Mouse (Mus musculus) intestine, embryonic 16.5 days (tissue): ENCODE results near the gene Ergic2. TPM values are rescaled to one million over a fixed set of nuclear protein-coding genes. Genes with fewer than 3 reads are reported as not detected.

Experiments used
- ATAC-seq: fragments of 200-750 bp; cut with Nextera tagmentation; 2 replicates; pipeline ENCODE4 v1.8.0; 2017; ENCODE audit warnings: moderate TSS enrichment, moderate library complexity
- H3K27ac ChIP-seq: fragments of 300-500 bp; sonication (generic); 2 replicates; pipeline ENCODE4 v1.5.1; 2014; ENCODE audit warnings: mild to moderate bottlenecking, low read length
- H3K27me3 ChIP-seq: fragments of 300-500 bp; sonication (generic); replicated peaks from 2 replicates; pipeline ENCODE4 v1.6.1; 2014; ENCODE audit warnings: low read length, control low read depth, mixed read lengths; ENCODE audit not compliant: control insufficient read depth, insufficient read depth
- H3K36me3 ChIP-seq: fragments of 300-500 bp; sonication (generic); 2 replicates; pipeline ENCODE4 v1.6.1; 2014; ENCODE audit warnings: low read length, control low read depth; ENCODE audit not compliant: control insufficient read depth, insufficient read depth
- H3K4me1 ChIP-seq: fragments of 300-500 bp; sonication (generic); 2 replicates; pipeline ENCODE4 v1.6.1; 2014; ENCODE audit warnings: low read length, control low read depth, mixed read lengths; ENCODE audit not compliant: control insufficient read depth, insufficient read depth
- H3K4me2 ChIP-seq: fragments of 300-500 bp; sonication (generic); 2 replicates; pipeline ENCODE4 v1.6.1; 2014; ENCODE audit warnings: low read depth, low read length, control low read depth
- H3K4me3 ChIP-seq: fragments of 300-500 bp; sonication (generic); 2 replicates; pipeline ENCODE4 v1.5.1; 2014; ENCODE audit warnings: mild to moderate bottlenecking, low read length
- H3K9ac ChIP-seq: fragments of 300-500 bp; sonication (generic); 2 replicates; pipeline ENCODE4 v1.6.1; 2014; ENCODE audit warnings: low read depth, low read length
- H3K9me3 ChIP-seq: fragments of 300-500 bp; sonication (generic); 2 replicates; pipeline ENCODE4 v1.6.1; 2016; ENCODE audit warnings: low read length, control low read depth; ENCODE audit not compliant: control insufficient read depth
- WGBS: fragments of 180-500 bp; shearing (Covaris S2); extraction: QIAGEN DNeasy Blood & Tissue Kit; methylation state at CpG from one replicate; pipeline ENCODE4 v1.1.7; 2014; 5-methylcytosine and 5-hydroxymethylcytosine counted together
- polyA plus RNA-seq: library from polyadenylated mRNA; unstranded; fragments of >200 nt; fragmentation: Nextera tagmentation; extraction: Ambion mirVana; gene quantifications from 2 replicates; pipeline ENCODE4 v1.2.1, GENCODE M21; 2015

Ergic2 gene
- polyA plus RNA-seq: 182 and 206 TPM in 2 replicates

DNA sequence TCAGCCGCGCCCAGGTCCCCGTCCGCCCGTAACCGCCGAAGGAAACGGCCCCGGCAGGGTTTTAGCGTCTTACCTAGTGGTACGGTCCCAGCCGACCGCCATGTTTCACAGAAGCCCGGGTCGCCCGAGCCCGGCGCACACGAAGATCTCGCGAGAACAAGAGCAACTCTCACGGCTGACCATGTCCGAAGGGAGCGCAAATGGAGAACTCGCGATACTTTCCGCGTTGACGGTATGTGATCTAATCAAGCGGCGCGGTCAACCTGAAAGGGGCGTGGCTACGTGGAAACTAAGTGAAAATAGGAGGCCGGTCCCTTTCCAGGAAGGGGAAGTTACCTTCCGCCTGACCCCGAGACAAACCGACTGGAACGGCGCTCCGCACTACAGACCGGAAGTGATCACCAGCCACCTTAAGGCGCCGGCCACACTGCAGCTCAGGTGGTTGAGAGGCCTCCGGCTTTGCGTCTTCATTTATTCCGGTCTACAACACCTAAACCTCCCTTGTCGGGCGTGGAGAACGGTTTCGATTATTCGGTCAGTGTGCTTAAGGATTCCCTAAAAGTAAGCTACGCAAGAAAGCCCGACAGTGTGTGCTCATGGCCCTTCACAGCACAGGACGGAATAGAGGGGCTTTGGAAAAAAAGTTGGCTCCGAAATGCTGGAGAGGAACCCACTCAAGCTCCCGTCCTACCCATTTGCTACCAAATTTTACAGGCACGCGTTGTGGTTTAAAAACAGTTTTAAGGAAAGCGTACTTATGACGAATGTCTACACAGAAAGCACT lies at the start of gene Ergic2:
TSS of gene Ergic2 (minus strand) at position 478 of the 784 bp plus-strand sequence.
- under 1% methylated on average over 61 of the region's 61 CpGs for WGBS
- peaks cover 14% of the 10 kb centered on the region for H3K4me1 ChIP-seq

DNA sequence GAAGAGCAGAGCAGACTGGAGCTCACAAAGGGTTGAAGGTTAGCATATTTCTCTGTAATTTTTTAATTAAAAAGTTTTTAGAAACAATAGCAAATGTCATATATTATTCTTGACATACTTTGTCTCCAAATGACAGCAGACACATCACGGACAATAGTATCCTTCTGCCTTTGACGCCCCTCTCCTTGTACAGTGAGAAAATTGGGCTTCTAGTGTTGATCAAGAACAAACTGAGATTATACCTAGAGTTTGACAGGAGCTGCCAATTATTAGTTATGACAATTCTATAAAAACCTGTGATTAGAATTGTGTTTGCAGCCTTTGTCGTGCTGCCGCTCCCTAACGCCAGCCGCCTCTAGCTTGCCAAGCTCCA lies 48.5 kb upstream of the Ergic2 start:
- ATAC-seq: 0 out of 2 replicates have a peak, but pooled peaks have one; percentile 13
- H3K9ac ChIP-seq: no peak overlapping the region
- peaks cover 4% of the 10 kb centered on the region; the same call in 1 of the 2 replicates for H3K4me1 ChIP-seq
- no peak overlapping the region for H3K4me2 ChIP-seq
- no peaks in the 10 kb centered on the region for H3K9me3 ChIP-seq
- no peaks in the 10 kb centered on the region for H3K36me3 ChIP-seq
- no peaks in the 10 kb centered on the region for H3K27me3 ChIP-seq
- 91% methylated on average over 6 of the region's 6 CpGs for WGBS
- no peak overlapping the region for H3K4me3 ChIP-seq
- no peak overlapping the region for H3K27ac ChIP-seq

More for the DNA sequence above, at the start of gene Ergic2:
- Histone ChIP-seq H3K9ac (peak within 1 kb of the TSS; percentile 98), H3K4me2 (peak within 1 kb of the TSS; percentile 75), H3K9me3 (no peaks in the 10 kb centered on the region), H3K36me3 (no peaks in the 10 kb centered on the region), H3K4me3 (peak within 1 kb of the TSS; percentile 80), H3K27ac (peak within 1 kb of the TSS; percentile 82), H3K27me3 (no peaks in the 10 kb centered on the region)
- ATAC-seq: peak; percentile 99

GRCm38 (mm10) chr6:148259979-148260728 lies 48.0 kb upstream of the Ergic2 start:
- peaks cover 8% of the 10 kb centered on the region; the same call in 1 of the 2 replicates for H3K4me1 ChIP-seq
- no peak overlapping the region for H3K4me3 ChIP-seq
- no peak overlapping the region for H3K9ac ChIP-seq
- 34% methylated on average over 4 of the region's 4 CpGs for WGBS
- no peaks in the 10 kb centered on the region for H3K27me3 ChIP-seq
- H3K36me3 ChIP-seq: no peaks in the 10 kb centered on the region
- H3K27ac ChIP-seq: peak overlapping the region; percentile 39; the same call in 1 of the 2 replicates
- H3K9me3 ChIP-seq: no peaks in the 10 kb centered on the region
- ATAC-seq: peak; percentile 62
- no peak overlapping the region for H3K4me2 ChIP-seq

GRCm38 (mm10) chr6:148259074-148259473 lies 46.9 kb upstream of the Ergic2 start:
- no peak overlapping the region for H3K27ac ChIP-seq
- no peak overlapping the region for H3K9ac ChIP-seq
- H3K4me2 ChIP-seq: no peak overlapping the region
- no peak for ATAC-seq
- no peaks in the 10 kb centered on the region for H3K36me3 ChIP-seq
- H3K4me3 ChIP-seq: no peak overlapping the region
- H3K27me3 ChIP-seq: no peaks in the 10 kb centered on the region
- WGBS: 77% methylated on average over 8 of the region's 8 CpGs
- H3K4me1 ChIP-seq: peaks cover 8% of the 10 kb centered on the region; the same call in 1 of the 2 replicates
- H3K9me3 ChIP-seq: no peaks in the 10 kb centered on the region

- ATAC-seq: no peak
- H3K4me2 ChIP-seq: no peak overlapping the region
- H3K9ac ChIP-seq: no peak overlapping the region
- 71% methylated on average over 2 of the region's 2 CpGs for WGBS
- H3K4me1 ChIP-seq: peaks cover 10% of the 10 kb centered on the region; the same call in 1 of the 2 replicates
- no peaks in the 10 kb centered on the region for H3K36me3 ChIP-seq
- no peak overlapping the region for H3K27ac ChIP-seq
- no peak overlapping the region for H3K4me3 ChIP-seq
- no peaks in the 10 kb centered on the region for H3K27me3 ChIP-seq
- no peaks in the 10 kb centered on the region for H3K9me3 ChIP-seq
Observed at GRCm38 (mm10) chr6:148257805-148258204, 45.6 kb upstream of the Ergic2 start.

- Histone ChIP-seq H3K9ac (no peak overlapping the region), H3K9me3 (no peaks in the 10 kb centered on the region), H3K4me3 (no peak overlapping the region), H3K4me1 (peaks cover 13% of the 10 kb centered on the region; the same call in 1 of the 2 replicates), H3K36me3 (no peaks in the 10 kb centered on the region), H3K27ac (no peak overlapping the region), H3K27me3 (no peaks in the 10 kb centered on the region), H3K4me2 (no peak overlapping the region)
- whole genome bisulfite sequencing: 73% methylated on average over 3 of the region's 3 CpGs
- no peak for ATAC-seq
Observed at GRCm38 (mm10) chr6:148256109-148256508, 43.9 kb upstream of the Ergic2 start.

GRCm38 (mm10) chr6:148255395-148256053 lies 43.4 kb upstream of the Ergic2 start:
- 48% methylated on average over 1 of the region's 1 CpGs for WGBS
- H3K27ac ChIP-seq: peak overlapping the region; percentile 34; the same call in 1 of the 2 replicates
- peak; percentile 72 for ATAC-seq

GRCm38 (mm10) chr6:148249221-148249620 lies 37.0 kb upstream of the Ergic2 start:
- Histone ChIP-seq H3K9me3 (no peaks in the 10 kb centered on the region), H3K27ac (no peak overlapping the region), H3K4me3 (no peak overlapping the region), H3K9ac (no peak overlapping the region), H3K36me3 (no peaks in the 10 kb centered on the region), H3K27me3 (no peaks in the 10 kb centered on the region), H3K4me1 (peaks cover 5% of the 10 kb centered on the region; the same call in 1 of the 2 replicates), H3K4me2 (no peak overlapping the region)
- no peak for ATAC-seq
- 69% methylated on average over 3 of the region's 3 CpGs for WGBS

More at GRCm38 (mm10) chr6:148255395-148256053, 43.4 kb upstream of the Ergic2 start:
- no peaks in the 10 kb centered on the region for H3K27me3 ChIP-seq
- H3K4me1 ChIP-seq: peaks cover 13% of the 10 kb centered on the region; the same call in 1 of the 2 replicates
- no peaks in the 10 kb centered on the region for H3K36me3 ChIP-seq
- no peak overlapping the region for H3K9ac ChIP-seq
- no peak overlapping the region for H3K4me3 ChIP-seq
- no peaks in the 10 kb centered on the region for H3K9me3 ChIP-seq
- no peak overlapping the region for H3K4me2 ChIP-seq

- Histone ChIP-seq H3K9me3 (no peaks in the 10 kb centered on the region), H3K36me3 (no peaks in the 10 kb centered on the region), H3K27ac (no peak overlapping the region), H3K4me1 (peaks cover 3% of the 10 kb centered on the region; the same call in 1 of the 2 replicates), H3K4me2 (no peak overlapping the region), H3K4me3 (no peak overlapping the region), H3K9ac (no peak overlapping the region), H3K27me3 (no peaks in the 10 kb centered on the region)
- 40% methylated on average over 2 of the region's 2 CpGs for WGBS
- no peak for ATAC-seq
Observed at GRCm38 (mm10) chr6:148248625-148249024, 36.5 kb upstream of the Ergic2 start.
